Mouse (Mus musculus) hindbrain, postnatal 0 days (tissue): ENCODE results near the gene Gpr88. TPM values are rescaled to one million over a fixed set of nuclear protein-coding genes. Genes with fewer than 3 reads are reported as not detected.
"Not testable (repeated sequence)": the region's sequence is repeated elsewhere in the genome, so short reads cannot be mapped to it uniquely, and the experiment has no call there.

Experiments used
- ATAC-seq: fragments of 200-750 bp; cut with Nextera tagmentation; 2 replicates; pipeline ENCODE4 v1.8.0; 2017; ENCODE audit warnings: mild to moderate bottlenecking, moderate TSS enrichment, moderate library complexity
- DNase-seq: peaks from one replicate; pipeline ENCODE4 v3.0.0-alpha.2; 2015; ENCODE audit warnings: low spot score
- H3K27ac ChIP-seq: fragments of 300-500 bp; sonication (generic); 2 replicates; pipeline ENCODE4 v1.5.1; 2014; ENCODE audit warnings: mild to moderate bottlenecking
- H3K27me3 ChIP-seq: fragments of 300-500 bp; sonication (generic); 2 replicates; pipeline ENCODE4 v1.6.1; 2014; ENCODE audit warnings: low read length, mixed read lengths; ENCODE audit not compliant: insufficient read depth
- H3K36me3 ChIP-seq: fragments of 300-500 bp; sonication (generic); 2 replicates; pipeline ENCODE4 v1.6.1; 2014; ENCODE audit warnings: low read length, mixed read lengths; ENCODE audit not compliant: insufficient read depth
- H3K4me1 ChIP-seq: fragments of 300-500 bp; sonication (generic); 2 replicates; pipeline ENCODE4 v1.6.1; 2014; ENCODE audit warnings: antibody characterized with exemption, low read length, mixed read lengths; ENCODE audit not compliant: insufficient read depth
- H3K4me2 ChIP-seq: fragments of 300-500 bp; sonication (generic); 2 replicates; pipeline ENCODE4 v1.6.1; 2014; ENCODE audit warnings: low read depth, mild to moderate bottlenecking, low read length, moderate library complexity, mixed read lengths
- H3K4me3 ChIP-seq: fragments of 300-500 bp; sonication (generic); 2 replicates; pipeline ENCODE4 v1.5.1; 2014; ENCODE audit warnings: low read length
- H3K9ac ChIP-seq: fragments of 300-500 bp; sonication (generic); replicated peaks from 2 replicates; pipeline ENCODE4 v1.6.1; 2014; ENCODE audit warnings: mild to moderate bottlenecking, low read length, moderate library complexity, mixed read lengths
- H3K9me3 ChIP-seq: fragments of 300-500 bp; sonication (generic); 2 replicates; pipeline ENCODE4 v1.6.1; 2016; ENCODE audit warnings: low read length, mixed read lengths
- CTCF ChIP-seq: IDR thresholded peaks from 2 replicates; pipeline ENCODE4 v1.5.1; 2016; ENCODE audit warnings: antibody characterized with exemption, control low read depth, low read depth
- WGBS: fragments of 180-500 bp; shearing (Covaris S2); extraction: QIAGEN DNeasy Blood & Tissue Kit; methylation state at CpG from one replicate; pipeline ENCODE4 v1.1.7; 2014; 5-methylcytosine and 5-hydroxymethylcytosine counted together
- polyA plus RNA-seq: library from polyadenylated mRNA; unstranded; fragments of >200 nt; fragmentation: Nextera tagmentation; extraction: Ambion mirVana; gene quantifications from 2 replicates; pipeline ENCODE4 v1.2.1, GENCODE M21; 2015
- total RNA-seq: library from RNA; depleted of rRNA; stranded (reverse); fragments of >200 nt; gene quantifications from 2 replicates; pipeline ENCODE4 v1.2.3, GENCODE M21; 2014

Gpr88 gene
- total and polyA plus RNA-seq, 2 experiments from 2014 or later: 4.6 to 22.9 TPM

DNA sequence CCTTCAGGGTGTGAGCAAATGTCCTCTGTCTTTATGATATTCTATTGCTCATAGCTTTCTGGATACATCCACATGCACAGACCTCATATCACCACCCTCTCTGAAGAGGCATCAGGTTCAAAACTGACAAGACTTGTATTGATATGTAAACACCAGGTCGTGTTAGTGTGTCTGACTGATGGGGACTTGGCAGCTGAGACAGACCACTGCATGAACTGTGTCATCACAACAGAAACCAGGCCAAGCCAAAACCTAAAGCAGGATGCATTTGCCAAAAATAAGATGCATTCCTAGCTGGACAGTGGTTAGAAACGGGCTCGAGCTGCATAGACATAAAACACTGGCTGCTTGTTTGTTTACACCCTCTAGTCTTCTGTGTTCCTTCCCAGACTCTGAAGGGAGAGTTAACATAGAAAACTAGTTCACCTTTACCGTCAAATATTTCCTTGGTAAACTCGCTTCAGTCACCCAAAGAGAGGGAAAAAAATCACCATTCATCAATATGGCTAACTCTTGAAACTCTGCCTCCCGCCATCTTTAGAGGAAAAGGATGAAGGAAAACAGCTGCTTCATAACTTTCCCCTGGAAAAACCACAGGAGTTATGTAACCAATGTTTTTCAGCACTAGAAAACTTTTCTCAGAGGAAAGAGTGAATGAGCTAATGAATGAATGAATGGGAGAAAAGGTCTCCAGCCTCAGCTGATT lies 32.2 kb downstream of the Gpr88 start:
- Histone ChIP-seq H3K9ac (no peak overlapping the region), H3K27me3 (no peaks in the 10 kb centered on the region), H3K4me1 (peaks cover 4% of the 10 kb centered on the region; the same call in 1 of the 2 replicates), H3K4me3 (no peak overlapping the region), H3K27ac (no peak overlapping the region), H3K36me3 (no peaks in the 10 kb centered on the region), H3K9me3 (no peaks in the 10 kb centered on the region), H3K4me2 (no peak overlapping the region)
- DNase-seq (no peak), ATAC-seq (no peak)
- WGBS: 71% methylated on average over 6 of the region's 6 CpGs
- TF ChIP-seq CTCF: no peak

DNA sequence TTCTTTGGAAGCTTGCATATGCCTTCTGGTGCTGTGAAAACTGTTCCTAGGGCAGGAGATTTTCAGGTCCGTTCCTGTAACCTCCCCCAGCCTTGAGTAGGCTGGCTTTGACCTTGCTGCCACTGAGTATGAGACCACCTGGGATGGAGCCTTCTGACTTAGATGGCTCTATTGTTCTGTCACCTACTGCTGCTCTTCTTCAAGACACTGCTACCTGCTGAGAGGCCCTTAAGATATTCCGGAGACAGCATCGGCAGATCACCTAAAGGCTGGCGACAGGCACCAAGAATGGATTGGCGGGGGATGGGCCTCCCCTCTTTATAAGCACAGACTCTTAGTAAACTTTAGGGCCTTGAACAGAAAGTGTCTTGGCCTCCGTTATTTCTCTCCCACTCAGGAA lies 35.9 kb downstream of the Gpr88 start:
- H3K9me3 ChIP-seq, H3K36me3 ChIP-seq, H3K4me3 ChIP-seq, H3K4me1 ChIP-seq, H3K9ac ChIP-seq, H3K4me2 ChIP-seq, ATAC-seq, DNase-seq, H3K27me3 ChIP-seq, H3K27ac ChIP-seq: not testable (repeated sequence)
- 54% methylated on average over 6 of the region's 6 CpGs for WGBS

DNA sequence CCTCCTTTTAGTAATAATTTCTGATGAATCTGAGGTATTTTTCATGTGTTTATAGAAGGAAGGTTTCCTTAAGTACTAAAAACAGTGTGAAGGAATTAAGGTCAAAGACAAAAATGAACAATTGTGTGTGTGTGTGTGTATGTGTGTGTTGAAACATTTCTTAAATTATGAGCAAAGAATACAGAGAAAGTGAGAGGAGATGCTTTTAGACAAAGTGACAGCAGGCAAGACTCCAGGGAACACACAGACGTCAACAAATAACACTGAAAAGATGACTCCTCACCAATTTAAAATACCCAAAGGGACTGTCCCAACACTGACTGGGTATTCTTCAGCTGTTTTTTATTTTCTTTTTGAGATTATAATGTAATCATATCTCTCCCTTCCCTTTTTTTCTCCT lies 37.0 kb downstream of the Gpr88 start:
- TF ChIP-seq CTCF: no peak
- Histone ChIP-seq H3K4me3 (no peak overlapping the region), H3K27ac (no peak overlapping the region), H3K36me3 (no peaks in the 10 kb centered on the region), H3K4me2 (no peak overlapping the region), H3K9ac (no peak overlapping the region), H3K27me3 (no peaks in the 10 kb centered on the region), H3K4me1 (no peaks in the 10 kb centered on the region), H3K9me3 (no peaks in the 10 kb centered on the region)
- 48% methylated on average over 1 of the region's 1 CpGs for WGBS
- no peak for DNase-seq
- no peak for ATAC-seq

DNA sequence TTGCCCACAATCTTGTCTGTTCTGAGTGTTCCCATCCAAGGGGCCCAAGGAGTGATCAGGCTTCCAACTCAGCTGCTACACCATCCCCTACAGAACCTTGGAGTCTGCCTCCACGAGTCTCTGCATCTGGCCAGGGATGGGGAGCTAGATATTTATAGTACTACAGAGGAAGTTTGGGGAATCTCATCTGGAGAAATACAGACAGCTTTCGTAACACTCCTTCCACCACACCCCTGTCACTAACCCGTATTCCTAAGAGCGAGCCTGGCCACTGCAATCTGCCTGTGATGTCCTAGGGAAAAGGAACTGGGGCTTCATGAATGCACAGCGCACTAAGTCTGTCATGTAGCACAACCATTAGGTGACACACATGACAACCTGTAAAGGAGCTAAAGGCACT lies 41.7 kb downstream of the Gpr88 start:
- Histone ChIP-seq H3K4me2 (no peak overlapping the region), H3K9ac (no peak overlapping the region), H3K27ac (no peak overlapping the region), H3K4me3 (no peak overlapping the region), H3K4me1 (no peaks in the 10 kb centered on the region), H3K9me3 (no peaks in the 10 kb centered on the region), H3K36me3 (no peaks in the 10 kb centered on the region), H3K27me3 (no peaks in the 10 kb centered on the region)
- DNase-seq: no peak
- WGBS: 85% methylated on average over 5 of the region's 5 CpGs
- ATAC-seq: no peak
- TF ChIP-seq CTCF: no peak

DNA sequence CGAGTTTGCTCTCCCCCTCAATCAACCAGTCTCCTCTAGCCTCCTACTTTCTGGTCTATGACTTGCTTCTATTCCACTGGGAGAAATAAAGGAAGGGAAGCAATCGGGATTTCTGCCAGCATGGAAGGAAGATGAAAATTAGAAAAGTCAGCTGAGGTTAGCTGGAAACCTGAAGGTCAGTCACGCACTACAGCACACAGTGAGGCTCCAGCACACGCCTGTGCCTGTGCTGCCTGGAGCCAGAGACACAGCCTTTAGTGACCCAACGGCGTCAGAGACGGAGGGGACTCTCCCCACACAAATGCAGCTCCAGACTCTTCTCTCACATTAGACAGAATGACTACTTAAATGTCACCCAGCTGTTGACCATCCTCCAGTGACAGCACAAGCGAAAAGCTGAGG lies 42.6 kb downstream of the Gpr88 start:
- ATAC-seq (no peak), DNase-seq (no peak)
- Histone ChIP-seq H3K4me3 (no peak overlapping the region), H3K27me3 (no peaks in the 10 kb centered on the region), H3K36me3 (no peaks in the 10 kb centered on the region), H3K4me1 (no peaks in the 10 kb centered on the region), H3K4me2 (no peak overlapping the region), H3K27ac (no peak overlapping the region), H3K9me3 (no peaks in the 10 kb centered on the region), H3K9ac (no peak overlapping the region)
- 66% methylated on average over 8 of the region's 8 CpGs for WGBS
- no peak for TF ChIP-seq CTCF

DNA sequence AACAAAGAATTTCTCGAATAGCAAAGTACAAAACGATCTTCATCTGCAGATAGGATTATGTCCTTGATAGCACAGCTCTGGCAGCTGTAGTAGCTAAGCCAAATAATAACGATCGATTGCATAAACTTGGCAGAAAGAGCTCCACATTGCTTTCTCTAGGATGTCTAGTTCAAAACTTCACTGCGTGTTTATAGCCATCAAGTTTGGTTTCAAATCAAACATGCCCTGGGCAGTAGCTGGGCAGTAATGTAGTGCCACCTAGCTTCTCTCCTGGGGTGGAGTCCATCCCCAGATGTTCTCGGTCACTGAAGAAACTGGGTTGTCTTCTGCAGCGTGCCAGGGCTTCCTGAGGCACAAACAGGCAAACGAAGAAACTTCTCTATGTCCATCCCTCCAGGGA lies 44.1 kb downstream of the Gpr88 start:
- ATAC-seq (no peak), DNase-seq (no peak)
- Histone ChIP-seq H3K36me3 (no peaks in the 10 kb centered on the region), H3K27me3 (no peaks in the 10 kb centered on the region), H3K9ac (no peak overlapping the region), H3K4me1 (no peaks in the 10 kb centered on the region), H3K9me3 (no peaks in the 10 kb centered on the region), H3K4me3 (no peak overlapping the region), H3K27ac (no peak overlapping the region), H3K4me2 (no peak overlapping the region)
- no peak for TF ChIP-seq CTCF
- 84% methylated on average over 8 of the region's 8 CpGs for WGBS

DNA sequence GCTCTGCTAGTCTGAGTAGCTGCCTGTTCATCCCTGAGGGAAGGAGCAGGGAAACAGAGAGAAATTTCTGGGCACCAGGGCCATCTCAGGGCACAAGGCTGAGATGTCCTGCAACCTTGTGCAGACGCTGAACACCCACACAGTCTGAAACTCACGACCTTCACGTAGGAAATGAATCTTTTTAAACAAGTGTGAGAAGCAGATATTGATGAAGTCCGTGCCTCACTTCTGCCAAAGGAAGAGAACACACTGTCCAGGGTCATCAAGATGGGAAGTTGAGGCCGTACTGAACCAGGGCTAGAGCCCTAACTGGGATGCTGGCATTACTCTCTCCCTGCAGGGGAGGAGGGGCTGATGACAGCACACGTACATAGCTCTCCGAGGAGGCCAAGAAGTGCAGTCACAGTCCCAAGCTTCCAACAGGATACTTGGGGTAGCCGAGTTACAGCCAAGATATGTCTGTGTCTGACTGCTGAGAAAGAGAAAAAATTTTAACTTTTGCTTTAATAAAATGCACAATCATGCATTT lies 46.9 kb downstream of the Gpr88 start:
- Histone ChIP-seq H3K27ac (no peak overlapping the region), H3K36me3 (no peaks in the 10 kb centered on the region), H3K9me3 (no peaks in the 10 kb centered on the region), H3K4me2 (no peak overlapping the region), H3K4me3 (no peak overlapping the region), H3K4me1 (no peaks in the 10 kb centered on the region), H3K27me3 (no peaks in the 10 kb centered on the region), H3K9ac (no peak overlapping the region)
- WGBS: 65% methylated on average over 8 of the region's 8 CpGs
- DNase-seq (no peak), ATAC-seq (no peak)
- TF ChIP-seq CTCF: no peak
